ENCODE assay signal across 19 mouse cellular contexts in genomic region chr8:104175848-104176527, GRCm38 (mm10). TPM values are rescaled to one million over a fixed set of nuclear protein-coding genes. Genes with fewer than 3 reads are reported as not detected.
DNase-seq lines count a peak whose midpoint lies in the region; ATAC-seq lines count a peak whose summit lies in the region.
"Had no signal": no experiment of that assay in that cellular context is flagged by ENCODE, and none has a peak within 500 bp of the region (broad histone marks: within the 10 kb centered on the region; RNA-seq: fewer than 3 reads in every experiment).

No protein-coding gene starts in this region.

- no peaks in the 10 kb centered on the region; the same call in 1 of the 2 replicates for H3K4me1 ChIP-seq in midbrain, embryonic 11.5 days (ENCODE audit: control insufficient read depth, insufficient read depth, low read length)
- H3K4me1 ChIP-seq in midbrain, embryonic 16.5 days (ENCODE audit: control insufficient read depth, insufficient read depth, low read length): 0 out of 2 replicates have a peak, but pooled peaks cover 2% of the 10 kb centered on the region
- peaks cover 4% of the 10 kb centered on the region for H3K4me1 ChIP-seq in forebrain, embryonic 15.5 days
- H3K4me1 ChIP-seq: liver, embryonic 15.5 days had no signal

- no peaks in the 10 kb centered on the region for H3K36me3 ChIP-seq in midbrain, embryonic 11.5 days (ENCODE audit: control insufficient read depth, insufficient read depth, low read length)
- H3K36me3 ChIP-seq in midbrain, embryonic 16.5 days (ENCODE audit: control insufficient read depth, insufficient read depth, low read length): no peaks in the 10 kb centered on the region
- H3K36me3 ChIP-seq in forebrain, embryonic 15.5 days: no peaks in the 10 kb centered on the region
- H3K36me3 ChIP-seq: limb, embryonic 13.5 days; liver, embryonic 15.5 days; midbrain, embryonic 10.5 days had no signal

- no peak overlapping the region for H3K4me2 ChIP-seq in midbrain, embryonic 11.5 days
- no peak overlapping the region for H3K4me2 ChIP-seq in midbrain, embryonic 16.5 days (ENCODE audit: low read length)
- no peak overlapping the region for H3K4me2 ChIP-seq in forebrain, embryonic 15.5 days (replicated peaks)
- H3K4me2 ChIP-seq: limb, embryonic 13.5 days; liver, embryonic 15.5 days had no signal

- peaks cover 23% of the 10 kb centered on the region for H3K27me3 ChIP-seq in midbrain, embryonic 11.5 days (ENCODE audit: control insufficient read depth, insufficient read depth, low read length)
- peaks cover 5% of the 10 kb centered on the region; the same call in 1 of the 2 replicates for H3K27me3 ChIP-seq in midbrain, embryonic 16.5 days (ENCODE audit: control insufficient read depth, insufficient read depth, low read depth, low read length)
- H3K27me3 ChIP-seq in forebrain, embryonic 15.5 days: peaks cover 26% of the 10 kb centered on the region

- no peak overlapping the region for H3K4me3 ChIP-seq in midbrain, embryonic 11.5 days (ENCODE audit: low read depth, low read length)
- no peak overlapping the region for H3K4me3 ChIP-seq in midbrain, embryonic 16.5 days (ENCODE audit: low read depth, low read length)
- no peak overlapping the region for H3K4me3 ChIP-seq in forebrain, embryonic 15.5 days
- H3K4me3 ChIP-seq: layer of hippocampus, adult 2 months; limb, embryonic 13.5 days; liver, embryonic 15.5 days; midbrain, embryonic 10.5 days had no signal

- DNase-seq in heart, adult 8-10 months (ENCODE audit: low spot score): peak; percentile 21
- DNase-seq in heart, postnatal 14 days: no peak
- DNase-seq in midbrain, embryonic 11.5 days (ENCODE audit: low spot score, missing footprints): peak; percentile 77
- peak; percentile 7 for DNase-seq in heart, postnatal 25 days (ENCODE audit: low spot score)
- DNase-seq in thymus, postnatal 25 days: no peak
- DNase-seq: adrenal gland, adult 8-10 months; cerebellum, adult 2 months; forebrain, postnatal 0 days; gastrocnemius, postnatal 10 days; thymus, postnatal 14 days had no signal

- 78% methylated on average over 8 of the region's 8 CpGs for WGBS in midbrain, embryonic 11.5 days
- WGBS in midbrain, embryonic 16.5 days: 85% methylated on average over 8 of the region's 8 CpGs
- WGBS in forebrain, embryonic 15.5 days: 75% methylated on average over 8 of the region's 8 CpGs

- H3K9me3 ChIP-seq in midbrain, embryonic 11.5 days (ENCODE audit: control insufficient read depth, low read length): no peaks in the 10 kb centered on the region
- no peaks in the 10 kb centered on the region for H3K9me3 ChIP-seq in midbrain, embryonic 16.5 days (replicated peaks; ENCODE audit: control insufficient read depth, low read length, poor library complexity, severe bottlenecking)
- no peaks in the 10 kb centered on the region for H3K9me3 ChIP-seq in forebrain, embryonic 15.5 days
- H3K9me3 ChIP-seq: limb, embryonic 13.5 days; liver, embryonic 15.5 days; midbrain, embryonic 10.5 days had no signal

- ATAC-seq in midbrain, embryonic 11.5 days (ENCODE audit: low FRiP score): no peak
- ATAC-seq in midbrain, embryonic 16.5 days: no peak
- no peak for ATAC-seq in forebrain, embryonic 15.5 days (replicated peaks)
- ATAC-seq: forebrain, postnatal 0 days; inflammation-experienced regulatory T-cells, adult 6 months had no signal

- intact Hi-C loops in heart, postnatal 14 days (cut with DNase I): no loop called here
- intact Hi-C loops in heart, postnatal 25 days (cut with DNase I): no loop called here

- H3K27ac ChIP-seq in midbrain, embryonic 11.5 days (ENCODE audit: low read depth, low read length): no peak overlapping the region
- no peak overlapping the region for H3K27ac ChIP-seq in midbrain, embryonic 16.5 days (ENCODE audit: low read length)
- no peak overlapping the region for H3K27ac ChIP-seq in forebrain, embryonic 15.5 days (replicated peaks)
- H3K27ac ChIP-seq: layer of hippocampus, adult 2 months; limb, embryonic 13.5 days; liver, embryonic 15.5 days; midbrain, embryonic 10.5 days had no signal

- no peak overlapping the region for H3K9ac ChIP-seq in midbrain, embryonic 11.5 days (ENCODE audit: low read length)
- no peak overlapping the region for H3K9ac ChIP-seq in midbrain, embryonic 16.5 days (ENCODE audit: low read depth, low read length)
- no peak overlapping the region for H3K9ac ChIP-seq in forebrain, embryonic 15.5 days (replicated peaks)
- H3K9ac ChIP-seq: forebrain, postnatal 0 days; limb, embryonic 13.5 days; liver, embryonic 15.5 days had no signal

RNA-seq across cellular contexts. Expression of gene Bean1, which starts 5.7 kb away (rescaled TPM):
- 1 to 10 TPM in 3 of 4 experiments, under 1 TPM in 1; 0.59 to 2.0 (median 1.3) TPM for total RNA-seq in heart, adult 8-10 months (2022)
- 1 to 10 TPM; 1.1 to 2.0 TPM for total RNA-seq in heart, postnatal 14 days (2021)
- polyA plus RNA-seq in midbrain, embryonic 11.5 days (2014; fragmentation: Nextera tagmentation; extraction: Ambion mirVana): 0.63 and 0.66 TPM in 2 replicates
- polyA plus RNA-seq in midbrain, embryonic 16.5 days (2015; fragmentation: Nextera tagmentation; extraction: Ambion mirVana): 5.6 and 7.6 TPM in 2 replicates
- 1 to 10 TPM in 1 of 2 experiments, under 1 TPM in 1; 0.98 to 1.2 TPM for total RNA-seq in heart, postnatal 25 days (2021)
- 2.1 and 2.2 TPM in 2 replicates for polyA plus RNA-seq in forebrain, embryonic 15.5 days (2015; fragmentation: Nextera tagmentation; extraction: Ambion mirVana)
- total RNA-seq: hematopoietic stem cell, adult 5-6 weeks; MEL had no signal
- polyA plus RNA-seq: inflammation-experienced regulatory T-cells, adult 6 months had no signal

Comparison
In these comparisons a context has a peak if more than half of its experiments do, and no peak if none do; other contexts are left out.
1. DNase-seq: peak in heart, adult 8-10 months (single experiment), midbrain, embryonic 11.5 days (single experiment) and heart, postnatal 25 days (single experiment); none in heart, postnatal 14 days (0 of 2) and thymus, postnatal 25 days (single experiment).